Mouse (Mus musculus): ENCODE data around the gene Fam229a.
A peak's percentile ranks its signal among the peaks of the same experiment; 100 is the strongest.

Gene Fam229a

DNA sequence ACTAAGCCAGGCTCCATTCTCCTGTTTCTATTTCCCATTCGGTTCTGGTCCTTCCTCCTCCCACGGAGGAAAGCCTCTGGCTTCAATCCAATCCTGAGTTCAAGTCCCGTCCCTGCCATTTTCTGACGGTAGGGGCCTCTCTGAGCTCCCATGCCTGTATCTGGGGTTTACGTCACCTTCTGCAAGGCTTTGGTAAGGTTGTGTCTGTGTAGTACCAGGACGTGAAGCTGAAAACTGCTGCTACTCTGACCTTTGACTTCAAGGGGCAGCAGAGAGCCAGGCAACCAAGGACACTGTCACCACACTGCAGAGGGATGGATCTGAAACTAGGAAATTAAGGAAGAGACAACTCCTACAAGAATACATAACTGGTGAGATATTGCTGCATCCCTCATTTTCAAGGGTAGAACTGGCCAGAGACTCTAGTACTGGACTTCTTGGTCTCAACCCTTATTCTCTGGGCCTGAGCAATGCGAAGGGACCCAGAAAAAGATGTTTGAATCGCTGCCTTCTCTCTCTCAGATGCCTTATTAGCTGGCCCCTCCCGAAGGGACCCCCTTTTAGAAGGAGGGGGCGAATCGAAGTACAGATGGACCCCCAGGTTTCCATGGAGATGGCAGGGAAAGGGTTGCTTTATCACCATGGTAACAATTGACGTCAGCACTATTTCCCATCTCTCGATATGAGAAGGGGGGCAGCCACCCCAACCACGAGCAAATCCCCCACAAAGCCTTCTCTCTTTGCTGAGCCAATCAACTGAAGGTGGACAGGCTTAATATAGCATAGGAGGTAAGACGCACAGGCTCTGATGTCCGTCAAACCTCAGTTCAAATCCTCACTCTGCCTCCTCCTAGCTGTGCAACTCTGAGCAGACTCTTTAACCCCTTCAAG lies 4.9 kb downstream of the Fam229a start:
- DNase-seq (ENCODE audit: low spot score in 2 of 2): no peak

DNA sequence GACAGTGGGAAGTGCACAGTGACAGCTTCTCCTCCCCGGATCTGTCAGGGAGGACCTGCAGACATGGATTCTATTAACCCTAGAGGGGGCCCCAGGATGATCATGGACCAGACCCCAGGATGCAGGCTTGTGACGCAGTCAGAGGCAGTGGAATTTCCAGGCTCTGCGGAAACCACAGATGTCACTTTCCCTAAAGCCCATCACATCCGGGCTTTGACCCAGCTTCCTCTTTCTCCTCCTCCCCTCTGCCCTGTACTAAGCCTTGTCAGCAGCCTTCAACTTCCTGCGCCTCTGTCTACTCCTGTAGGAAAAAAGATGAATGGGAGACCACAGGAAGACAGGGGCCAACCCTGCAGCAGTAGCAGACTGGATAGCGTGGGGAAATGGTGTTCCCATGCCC lies 5.6 kb downstream of the Fam229a start:
- no peak for DNase-seq (ENCODE audit: low spot score in 2 of 2)

DNA sequence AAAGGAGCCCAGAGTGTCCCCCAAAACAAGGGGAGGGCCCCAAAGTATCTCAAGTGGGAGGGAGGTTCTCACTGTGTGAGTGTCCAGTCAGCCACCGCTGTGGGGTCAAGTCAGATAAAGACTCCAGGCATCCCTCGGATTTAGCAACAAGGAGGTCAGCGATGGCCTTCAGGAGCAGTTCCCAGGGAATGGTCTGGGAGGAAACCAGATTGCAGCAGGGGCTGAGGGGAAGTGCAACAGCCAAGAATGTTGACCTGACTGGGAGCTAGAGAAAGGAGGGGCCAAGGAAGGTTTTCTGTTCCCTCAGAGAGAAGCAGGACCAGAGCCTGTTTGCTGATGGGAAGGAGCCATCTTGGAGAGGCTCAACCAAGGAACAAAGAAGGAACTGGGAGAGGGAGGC lies 8.0 kb downstream of the Fam229a start:
- no peak for DNase-seq (ENCODE audit: low spot score in 2 of 2)

DNA sequence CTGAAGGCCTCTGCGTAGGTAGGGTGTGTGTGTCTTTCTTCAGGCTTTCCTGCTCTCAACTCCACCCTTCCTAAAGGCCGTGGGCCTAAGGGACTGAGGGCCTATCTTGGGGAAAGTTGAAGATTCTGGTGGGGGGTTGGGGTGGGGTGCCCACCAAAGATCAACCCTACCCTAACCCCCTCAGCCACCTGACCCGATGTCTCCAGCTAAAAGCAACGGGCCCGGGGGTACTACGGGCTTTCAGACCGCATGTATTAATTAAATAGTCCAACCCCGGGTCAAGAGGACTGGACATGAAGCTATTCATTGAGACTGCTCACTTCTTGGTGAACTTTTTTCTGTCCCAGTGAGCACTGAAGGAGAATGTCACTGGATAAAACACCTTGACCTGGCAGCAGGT lies 9.0 kb downstream of the Fam229a start:
- DNase-seq (ENCODE audit: low spot score in 2 of 2): no peak

DNA sequence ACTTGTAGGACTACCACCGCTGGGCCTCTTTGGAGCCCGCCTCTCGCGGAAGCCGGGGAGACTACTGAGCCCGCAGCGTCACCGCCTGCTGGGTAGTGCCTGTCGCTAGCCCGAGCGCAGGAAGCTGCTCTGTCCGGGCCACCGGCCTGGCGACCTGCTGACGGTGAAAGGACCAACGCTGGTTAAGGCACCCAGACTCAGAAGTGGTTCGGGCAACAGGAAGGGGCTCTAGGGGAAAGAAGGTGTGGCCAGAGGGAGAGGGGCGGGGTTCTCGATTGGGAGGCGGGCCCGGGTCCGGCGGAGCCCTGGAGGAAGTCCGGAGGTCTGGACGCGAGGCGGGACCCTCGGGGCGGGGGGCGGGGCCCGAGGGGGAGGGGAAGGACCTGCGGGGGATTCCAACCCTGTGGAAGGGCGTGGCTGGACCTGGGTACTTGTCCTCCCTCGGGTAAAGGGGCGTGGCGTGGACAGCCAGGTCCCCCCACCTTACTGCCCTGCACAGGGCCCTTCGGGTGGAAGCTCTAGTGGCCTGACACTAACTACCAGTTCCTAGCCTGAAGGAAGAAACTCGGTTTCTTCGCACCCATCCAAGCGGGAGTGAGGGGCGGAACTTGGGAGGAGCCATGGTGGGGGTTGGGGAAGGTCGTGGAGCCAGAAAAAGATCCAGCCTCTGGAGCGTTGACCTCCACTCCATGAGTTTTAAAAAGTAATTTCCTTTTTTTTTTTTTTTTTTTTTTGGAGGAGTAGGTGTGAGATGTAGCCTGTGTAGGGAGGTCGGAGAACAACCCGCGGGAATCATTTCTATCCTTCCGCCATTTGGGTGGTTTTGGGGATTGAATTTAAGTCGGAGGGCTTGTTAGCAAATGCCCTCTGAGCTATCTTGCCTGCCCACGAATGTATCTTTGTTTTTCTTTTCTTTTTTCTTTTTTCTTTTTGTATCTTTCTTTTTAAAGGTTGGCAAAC lies 9.9 kb downstream of the Fam229a start:
- DNase-seq (ENCODE audit: low spot score in 2 of 2): peak; percentile 34 to 53

DNA sequence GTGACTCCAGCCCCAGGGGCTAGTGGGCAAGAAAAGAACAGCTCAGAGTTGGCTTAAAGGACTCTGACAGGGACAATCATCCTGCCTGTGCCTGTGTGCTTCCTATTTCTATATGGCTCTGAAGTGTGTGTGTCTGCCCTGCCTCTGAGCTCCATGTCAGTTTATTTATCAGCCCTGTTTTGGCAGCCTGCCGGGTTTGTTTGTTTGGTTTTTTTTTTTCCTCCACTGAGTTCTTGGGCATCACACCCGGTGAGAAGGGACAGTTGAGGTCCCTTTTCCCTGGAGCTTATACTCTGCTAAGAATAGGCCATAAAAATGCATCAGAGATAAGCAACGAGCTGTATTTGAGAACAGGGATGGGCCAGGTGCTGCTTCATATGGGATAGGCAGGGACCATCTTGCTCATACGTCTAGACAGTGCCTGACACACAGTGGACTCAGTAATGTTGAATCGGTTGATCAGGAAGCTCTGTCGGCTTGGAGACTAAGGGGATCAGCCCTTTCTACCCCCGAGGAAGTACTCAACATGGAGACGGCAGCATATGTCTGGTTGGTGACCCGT lies 11.4 kb downstream of the Fam229a start:
- DNase-seq (ENCODE audit: low spot score in 2 of 2): no peak

DNA sequence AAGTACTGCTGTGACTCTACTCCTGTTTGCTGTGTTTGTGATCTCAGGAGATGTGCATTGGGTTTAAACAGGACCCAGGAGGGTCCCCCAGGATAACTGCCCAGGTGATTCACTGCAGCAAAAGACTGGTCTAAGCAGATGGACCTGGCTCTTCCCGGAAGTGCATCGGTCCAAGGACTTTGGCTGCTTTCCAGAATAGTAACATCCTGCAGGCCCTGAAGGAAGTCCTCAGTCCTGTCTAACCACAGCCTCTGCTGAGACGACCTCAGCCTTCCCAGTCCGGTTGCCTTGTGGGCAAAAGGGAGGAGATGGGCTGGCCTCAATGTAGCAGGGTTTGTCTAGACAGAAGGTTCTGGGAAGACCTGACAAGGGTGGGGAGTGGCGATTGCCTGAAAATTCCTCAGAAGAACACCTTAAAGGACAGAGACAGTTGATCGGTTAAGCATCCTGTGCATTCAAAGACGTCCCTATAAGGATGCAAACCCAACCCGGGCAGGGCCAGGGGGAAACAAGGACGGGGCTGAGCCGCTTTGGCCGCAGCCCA lies 12.0 kb downstream of the Fam229a start:
- no peak for DNase-seq (ENCODE audit: low spot score in 2 of 2)

DNA sequence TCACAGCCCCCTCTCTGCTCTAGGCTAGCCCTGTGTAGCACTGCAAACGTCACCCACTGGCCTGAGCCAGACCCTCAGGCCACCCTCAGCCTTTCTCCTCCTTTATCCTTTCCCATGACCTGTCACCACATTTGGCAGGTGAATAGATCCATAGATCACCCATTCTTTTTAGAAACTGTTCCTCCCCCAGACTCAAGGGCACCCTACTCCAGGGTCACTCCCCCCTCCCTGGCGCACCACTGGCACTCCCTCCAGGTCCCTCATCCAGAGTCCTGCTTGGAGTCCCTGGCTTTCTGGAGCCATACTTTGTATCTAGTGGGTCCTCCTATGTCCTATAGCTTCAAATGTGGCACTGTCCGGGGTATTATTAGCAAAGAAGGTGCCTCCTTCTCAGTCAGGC lies 14.5 kb downstream of the Fam229a start:
- DNase-seq (ENCODE audit: low spot score in 2 of 2): no peak

DNA sequence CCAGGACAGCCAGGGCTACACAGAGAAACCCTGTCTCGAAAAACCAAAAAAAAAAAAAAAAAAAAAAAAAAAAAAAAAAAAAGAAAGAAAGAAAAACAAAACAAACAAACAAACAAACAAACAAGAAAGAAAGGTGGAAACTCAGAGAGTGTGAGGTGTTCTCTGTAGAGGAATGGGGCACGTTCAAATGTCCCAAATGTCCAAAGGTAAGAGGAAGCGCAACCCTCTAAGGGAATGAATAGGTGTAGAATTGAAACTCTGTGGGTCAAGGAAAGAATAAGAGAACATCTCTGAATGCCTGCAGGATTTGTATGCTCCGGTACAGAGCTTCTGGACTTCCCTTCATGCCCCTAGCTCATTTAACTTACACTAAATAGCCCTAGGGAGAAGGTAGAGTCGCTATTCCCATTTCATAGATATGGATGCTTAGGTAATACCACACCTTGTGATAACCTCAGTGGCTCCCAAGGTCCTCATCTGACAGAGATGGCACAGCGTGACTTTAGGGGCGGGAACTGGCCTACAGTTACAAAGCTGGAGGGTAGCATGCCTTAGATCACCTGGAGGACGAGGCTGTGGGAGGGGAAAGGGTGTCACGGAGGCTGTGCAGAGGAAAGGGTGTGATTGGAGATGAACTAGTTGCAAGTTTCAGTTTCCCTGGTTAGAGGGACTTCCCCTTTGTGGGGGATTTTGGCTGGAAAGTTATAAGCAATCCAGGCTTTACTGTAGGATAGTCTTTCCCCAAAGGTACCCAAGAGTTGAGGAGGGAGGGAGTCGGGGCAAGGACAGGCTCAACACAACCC lies 16.6 kb downstream of the Fam229a start:
- DNase-seq (ENCODE audit: low spot score in 2 of 2): no peak

DNA sequence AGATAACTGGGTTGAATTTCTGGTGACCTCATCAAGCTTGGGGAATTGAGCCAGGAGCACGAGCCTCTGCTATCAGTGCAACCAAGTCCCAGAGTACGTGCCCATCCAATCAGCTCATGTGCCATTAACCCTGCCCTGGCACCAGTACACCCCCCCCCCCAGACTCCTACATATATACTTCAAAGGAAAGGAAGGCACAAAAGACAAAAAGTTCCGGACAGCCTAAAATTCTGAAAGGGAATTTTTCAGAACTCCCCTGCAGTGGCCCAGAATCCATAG lies 17.2 kb downstream of the Fam229a start:
- no peak for DNase-seq (ENCODE audit: low spot score in 2 of 2)

DNA sequence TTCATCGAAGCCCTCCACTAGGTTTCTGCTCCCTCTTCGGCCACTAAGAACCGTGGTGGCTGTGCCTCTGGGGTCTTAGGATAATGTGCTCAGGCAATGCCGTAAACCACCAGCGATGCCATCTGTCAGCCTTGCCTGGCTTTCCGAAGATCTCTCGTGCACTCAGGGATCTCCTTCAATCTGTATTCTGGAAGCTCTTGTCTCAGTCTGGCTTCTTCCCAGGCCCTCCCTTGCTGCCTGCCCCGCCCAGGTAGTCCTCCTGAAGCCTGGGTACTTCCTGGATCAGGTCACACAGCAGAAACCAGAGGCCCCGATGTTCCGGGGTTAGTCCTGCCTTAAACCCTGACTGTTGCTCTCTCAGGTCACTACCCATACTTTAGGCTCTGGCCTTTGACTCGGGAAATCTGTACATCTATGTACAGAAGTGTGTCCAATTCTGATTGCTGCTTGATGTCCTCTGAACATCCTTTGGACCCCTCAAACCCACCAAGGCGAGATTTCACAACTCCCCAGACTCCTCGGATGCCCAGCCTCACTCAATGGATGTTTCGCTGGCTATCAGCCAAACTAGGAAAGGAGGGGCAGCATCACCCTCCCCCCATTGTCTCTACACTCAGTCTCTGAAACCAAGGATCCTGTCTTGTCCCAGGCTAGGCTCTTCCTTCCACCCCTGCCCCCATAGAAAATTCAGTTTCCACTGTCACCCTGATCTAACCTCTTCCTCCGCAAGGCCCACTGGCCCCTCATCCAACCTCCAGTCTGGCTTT lies 18.0 kb downstream of the Fam229a start:
- DNase-seq (ENCODE audit: low spot score in 2 of 2): no peak

DNA sequence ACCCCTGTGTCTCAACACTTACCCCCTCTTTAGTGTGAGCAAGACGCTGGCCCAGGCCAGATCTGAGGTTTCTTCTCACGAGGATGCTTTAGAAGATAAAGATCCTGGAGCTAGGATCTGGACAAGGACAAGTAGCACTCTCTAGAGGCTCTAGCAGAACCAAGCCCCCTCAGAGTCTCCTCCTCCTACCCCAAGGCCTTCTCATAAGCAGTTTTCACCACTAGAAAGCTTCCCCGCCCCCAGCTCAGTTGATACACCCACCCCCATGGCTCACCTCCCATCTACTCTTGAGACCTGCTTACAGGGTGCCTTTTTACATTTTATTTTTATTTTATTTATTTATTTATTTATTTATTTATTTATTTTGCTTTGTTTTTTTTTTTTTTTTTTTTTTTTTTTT lies 18.7 kb downstream of the Fam229a start:
- DNase-seq (ENCODE audit: low spot score in 2 of 2): no peak

DNA sequence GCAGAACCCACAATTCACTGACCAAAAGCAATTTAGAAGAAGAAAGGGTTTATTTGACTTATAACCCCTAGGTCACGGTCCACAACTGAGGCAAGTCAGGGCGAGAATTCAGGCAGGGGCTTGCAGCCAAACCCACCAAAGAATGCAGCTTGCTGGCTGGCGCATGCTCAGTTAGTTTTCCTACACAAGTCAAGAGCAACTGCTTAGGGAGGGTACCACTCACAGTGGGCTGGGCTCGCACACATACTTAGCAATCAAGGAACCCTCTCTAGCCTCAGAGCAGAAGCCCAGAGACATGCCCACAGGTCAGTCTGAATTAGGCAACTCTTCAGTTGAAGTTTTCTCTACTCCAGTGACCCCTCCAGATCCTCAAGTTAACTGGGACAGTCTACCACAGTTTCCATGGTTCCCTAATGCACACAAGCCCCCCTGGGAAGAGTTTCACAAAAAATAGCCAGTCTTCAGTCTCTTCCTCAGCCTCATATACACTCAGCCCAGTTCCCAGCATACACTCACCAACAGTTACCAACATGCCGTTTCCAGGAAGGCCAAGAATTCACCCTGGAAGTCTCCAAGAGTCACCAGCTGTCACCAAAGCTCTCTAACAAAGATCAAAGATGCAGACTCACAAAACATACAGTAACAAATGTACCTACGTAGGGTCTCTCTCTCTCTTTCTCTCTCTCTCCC lies 19.9 kb downstream of the Fam229a start:
- DNase-seq (ENCODE audit: low spot score in 2 of 2): no peak

DNA sequence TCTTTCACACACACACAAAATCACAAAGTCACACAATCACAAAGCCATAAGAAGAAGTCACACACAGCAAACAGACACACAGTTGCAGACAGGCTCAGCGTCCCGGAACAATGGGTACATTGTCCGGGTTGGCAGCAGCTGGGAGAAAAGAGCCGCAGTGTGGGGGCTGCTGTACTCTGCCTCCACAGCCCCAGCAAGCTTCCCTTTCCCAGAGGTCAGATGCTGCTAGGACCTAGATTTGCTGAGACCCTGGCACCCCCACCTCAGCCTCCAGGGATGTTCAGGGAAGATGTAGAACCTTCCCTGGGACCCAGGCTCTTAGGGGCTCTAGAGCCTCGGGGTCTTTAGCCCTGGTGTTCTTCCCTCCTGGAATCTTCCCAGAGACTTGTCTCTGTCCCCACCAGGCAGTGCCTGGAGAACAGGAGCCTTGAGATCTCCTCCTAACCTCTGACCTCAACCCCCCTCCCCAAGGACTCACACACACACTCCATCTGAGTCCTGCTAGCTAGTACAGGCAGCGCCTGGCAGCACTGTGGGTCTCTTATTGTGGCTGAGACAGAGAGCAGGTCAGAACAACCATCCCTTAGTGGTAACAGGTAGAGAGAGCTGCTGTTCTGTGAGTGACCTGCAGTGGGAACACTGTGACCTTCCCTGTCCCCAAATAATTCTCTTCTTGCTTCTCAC lies 20.6 kb downstream of the Fam229a start:
- DNase-seq (ENCODE audit: low spot score in 2 of 2): no peak

DNA sequence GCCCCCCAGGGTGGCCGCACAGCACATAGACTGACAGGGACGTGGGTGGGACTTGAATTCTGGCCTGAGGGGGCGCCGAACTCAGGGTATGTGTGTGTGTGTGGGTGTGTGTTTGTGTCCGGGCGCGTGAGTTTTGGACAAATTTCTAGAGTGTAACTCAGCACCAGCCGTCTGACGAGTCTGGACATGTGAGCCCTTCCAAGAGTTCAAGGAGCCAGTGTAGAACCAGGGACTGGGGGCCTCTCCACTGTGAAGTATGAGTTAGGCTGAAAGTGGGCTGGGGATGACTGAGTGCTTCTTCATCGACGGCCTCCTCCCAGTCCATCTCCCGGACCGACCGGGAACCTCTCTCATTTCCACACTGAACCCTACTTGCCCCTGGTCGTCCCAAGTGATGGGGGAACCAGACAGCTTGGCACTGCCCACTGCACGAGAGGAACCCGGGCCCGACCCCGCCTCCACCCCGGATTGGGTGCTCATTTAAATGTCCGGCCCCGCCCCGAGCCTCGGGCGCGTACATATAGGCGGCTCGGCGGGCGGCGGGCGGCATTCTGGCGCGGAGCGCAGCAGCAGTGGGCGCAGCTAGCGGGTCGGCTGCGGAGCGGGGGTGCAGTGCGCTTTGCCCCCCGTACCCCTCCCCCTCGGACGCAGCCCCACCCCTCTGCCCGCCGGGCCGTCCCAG lies 22.2 kb downstream of the Fam229a start, which contains the start of gene Marcksl1:
Gene Marcksl1, plus strand, starts transcription at position 496 of the 682 bp plus-strand sequence.
- peak; percentile 62 to 68 for DNase-seq (ENCODE audit: low spot score in 2 of 2)

DNA sequence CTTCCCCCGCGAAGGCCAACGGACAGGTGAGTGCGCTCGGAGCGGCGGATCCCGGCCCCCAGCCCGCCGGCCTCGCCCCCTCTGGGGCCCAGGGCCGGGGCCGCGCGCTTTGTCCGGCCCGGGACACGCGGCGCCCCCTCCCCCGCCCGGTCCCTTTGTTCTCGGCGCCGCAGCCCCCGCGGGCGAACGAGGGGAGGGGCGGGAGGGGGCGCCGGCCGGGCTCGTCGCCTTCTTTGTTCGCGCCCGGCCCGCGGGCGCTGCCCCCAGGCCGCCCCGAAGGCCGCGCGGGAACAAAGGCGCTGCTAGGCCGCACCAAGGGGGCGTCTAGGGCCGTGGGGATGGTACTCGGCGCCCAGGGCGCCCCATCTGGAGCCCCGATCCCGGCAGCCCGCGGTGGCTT lies 22.9 kb downstream of the Fam229a start:
- DNase-seq (ENCODE audit: low spot score in 2 of 2): no peak

DNA sequence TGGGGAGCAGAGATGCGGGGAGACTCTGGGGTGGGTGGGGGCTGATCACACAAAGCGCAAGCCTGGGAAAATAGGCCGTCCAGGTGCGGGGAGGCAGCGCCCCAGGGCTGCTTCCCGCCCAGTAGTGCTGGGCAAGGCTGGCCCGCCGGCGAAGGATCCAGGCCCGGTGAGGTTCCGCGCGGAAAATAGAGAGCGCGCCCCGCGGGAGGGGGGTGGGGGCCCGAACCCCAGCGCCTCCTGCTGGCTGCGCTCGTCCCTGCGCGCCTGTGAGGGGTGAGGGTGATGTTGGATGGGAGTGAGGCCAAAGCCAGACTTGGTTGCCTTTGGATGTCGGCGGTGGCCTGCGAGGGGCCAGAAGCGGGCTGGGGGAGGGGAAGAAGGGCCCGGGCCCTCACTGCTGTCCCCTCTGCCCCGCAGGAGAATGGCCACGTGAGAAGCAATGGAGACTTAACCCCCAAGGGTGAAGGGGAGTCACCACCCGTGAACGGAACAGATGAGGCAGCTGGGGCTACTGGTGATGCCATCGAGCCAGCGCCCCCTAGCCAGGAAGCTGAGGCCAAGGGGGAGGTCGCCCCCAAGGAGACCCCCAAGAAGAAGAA lies 23.4 kb downstream of the Fam229a start:
- peak in 1 of 2 experiments; percentile 21 for DNase-seq (ENCODE audit: low spot score in 2 of 2)

DNA sequence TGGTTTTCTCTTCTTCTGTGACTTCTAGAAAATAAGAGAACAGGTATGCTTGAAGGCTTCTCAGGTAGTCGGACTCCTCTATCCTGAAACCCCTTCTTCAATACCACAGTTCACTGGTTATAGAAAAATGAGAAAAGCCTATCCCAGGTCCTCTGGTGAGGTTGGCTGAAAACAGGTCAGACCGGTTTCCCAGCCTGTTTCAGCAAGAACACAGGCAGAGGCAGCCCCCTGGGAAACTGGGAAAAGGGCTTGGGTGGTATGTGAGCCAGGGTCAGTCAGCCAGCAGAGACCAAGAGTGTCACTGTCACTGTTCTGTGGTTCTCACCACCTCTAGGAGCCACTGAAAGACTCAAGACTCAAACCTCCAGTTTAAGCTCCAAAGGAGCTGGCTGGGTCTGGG lies 25.9 kb downstream of the Fam229a start:
- no peak for DNase-seq (ENCODE audit: low spot score in 2 of 2)
